Mouse (Mus musculus): Measurements from ENCODE around the gene Adamts14.

Gene Adamts14

DNA sequence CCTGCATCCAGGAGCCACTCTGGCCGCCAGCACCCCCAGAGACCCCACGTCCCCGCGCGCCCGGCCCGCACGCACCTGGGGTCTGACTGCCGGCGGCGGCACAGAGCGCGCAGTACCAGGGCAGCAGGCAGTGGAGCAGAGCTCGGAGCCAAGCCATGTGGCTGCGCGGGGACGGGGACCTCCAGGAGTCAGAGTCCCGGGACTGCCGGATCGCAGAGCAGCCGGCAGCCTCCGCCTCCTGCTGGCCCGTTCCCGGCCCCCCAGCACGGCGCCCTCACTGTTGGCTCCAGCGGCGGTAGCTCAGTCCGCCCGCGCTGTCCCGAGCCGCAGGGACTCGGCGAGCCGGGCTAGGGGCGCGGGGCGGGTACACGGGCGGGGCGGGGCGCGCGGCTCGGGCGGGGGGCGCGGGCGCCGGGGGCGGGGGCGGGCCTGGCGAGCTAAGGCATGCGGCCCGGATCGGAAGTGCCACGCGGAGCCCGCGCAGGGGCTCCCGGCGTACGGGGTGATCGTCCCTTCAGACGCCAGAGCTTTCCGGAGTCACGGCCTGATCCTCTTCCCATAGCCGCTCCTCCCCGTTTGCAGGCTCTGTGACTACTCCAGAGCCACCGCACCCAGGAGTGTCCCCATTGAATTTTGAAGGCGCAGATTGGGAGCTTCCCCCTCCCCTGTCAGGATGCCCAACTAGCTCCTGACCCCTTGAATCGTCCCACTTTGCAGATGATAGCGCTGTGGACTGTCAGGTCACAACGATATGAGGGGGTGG, at the start of gene Adamts14:
Adamts14 (minus strand) TSS at position 358 of the 763 bp plus-strand sequence.
- DNase-seq (ENCODE audit: low spot score) = peak; percentile 66

DNA sequence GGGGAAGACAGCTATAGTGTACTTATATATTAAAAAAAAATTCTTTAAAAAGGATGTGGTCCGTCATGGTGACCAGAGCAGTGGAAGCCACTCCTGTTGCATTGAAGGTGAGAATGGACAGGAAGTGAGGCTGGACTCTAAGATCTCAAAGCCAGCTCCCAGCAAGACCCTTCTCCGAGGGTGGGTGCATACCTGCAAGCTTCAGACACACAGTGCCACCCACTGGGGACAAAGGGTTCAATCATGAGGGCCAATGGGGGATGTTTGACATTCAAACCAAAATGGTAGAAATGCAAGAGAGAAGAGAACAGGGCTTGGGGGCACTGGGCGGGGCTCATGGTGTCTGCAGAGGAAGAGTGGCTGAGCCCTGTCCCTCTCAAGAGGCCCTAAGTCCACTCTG, 45.3 kb upstream of the Adamts14 start:
- DNase-seq (ENCODE audit: low spot score) = no peak

DNA sequence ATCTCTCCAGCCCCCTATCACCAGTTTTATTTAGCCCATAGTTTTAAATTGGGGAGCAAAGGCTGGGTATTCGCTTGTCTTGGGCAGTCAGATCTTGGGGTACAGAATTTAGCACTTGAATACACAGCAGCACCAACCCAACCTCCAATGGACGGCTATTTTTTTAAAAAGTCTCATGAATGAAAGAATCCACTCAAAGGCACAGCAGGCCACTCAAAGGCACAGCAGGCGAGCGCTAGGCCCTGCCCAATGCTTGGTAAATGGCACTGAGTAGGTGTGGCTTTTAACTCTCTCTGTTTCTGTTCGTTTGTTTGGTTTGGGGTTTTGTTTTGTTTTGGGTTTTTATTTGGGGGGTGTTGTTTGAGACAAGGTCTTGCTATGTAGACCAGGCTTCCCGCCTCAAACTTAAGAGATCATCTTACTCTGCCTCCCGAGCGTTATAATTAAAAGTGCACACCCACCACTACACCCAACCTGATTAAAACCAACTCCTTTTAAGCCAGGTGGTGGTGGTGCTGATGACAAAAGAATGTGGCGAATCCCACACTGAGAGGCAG, 42.2 kb upstream of the Adamts14 start:
- no peak for DNase-seq (ENCODE audit: low spot score)

DNA sequence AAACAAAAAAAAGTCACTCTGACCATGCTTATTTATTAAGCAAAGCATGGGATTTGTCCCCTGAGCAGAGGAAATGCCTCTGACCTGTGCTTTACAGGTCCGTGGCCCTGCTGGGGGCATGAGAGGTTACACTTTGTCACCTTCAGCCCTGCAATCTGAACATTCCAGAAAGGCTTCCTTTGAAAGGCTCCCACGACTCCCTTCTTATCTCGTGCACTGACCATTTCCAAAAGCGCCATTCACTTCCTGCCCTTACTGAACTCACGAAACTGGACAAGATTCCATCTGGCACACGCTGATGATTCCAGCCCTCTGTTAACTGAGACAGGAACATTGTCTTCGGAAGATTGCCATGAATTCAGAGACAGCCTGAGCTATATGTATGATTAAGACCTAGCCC, 40.5 kb upstream of the Adamts14 start:
- DNase-seq (ENCODE audit: low spot score) = no peak

DNA sequence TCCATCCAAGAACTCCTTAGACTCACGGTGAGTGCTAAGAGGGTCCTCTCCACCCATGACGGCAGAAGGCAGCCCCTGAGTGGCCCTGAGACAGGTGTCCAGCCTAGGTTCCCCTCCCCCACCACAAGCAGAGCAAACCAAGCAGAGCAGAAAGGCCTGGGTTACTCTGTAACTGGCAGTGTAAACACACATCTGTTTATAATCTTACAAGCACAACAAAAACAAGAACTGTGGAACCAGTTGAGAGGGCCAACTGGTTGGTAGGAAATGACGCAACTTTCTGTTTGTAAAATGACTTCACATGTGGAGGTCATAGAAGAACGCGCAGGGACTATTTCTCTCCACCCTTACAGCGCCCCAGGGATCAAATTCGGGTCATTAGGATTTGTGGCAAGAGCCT, 39.5 kb upstream of the Adamts14 start:
- no peak for DNase-seq (ENCODE audit: low spot score)

DNA sequence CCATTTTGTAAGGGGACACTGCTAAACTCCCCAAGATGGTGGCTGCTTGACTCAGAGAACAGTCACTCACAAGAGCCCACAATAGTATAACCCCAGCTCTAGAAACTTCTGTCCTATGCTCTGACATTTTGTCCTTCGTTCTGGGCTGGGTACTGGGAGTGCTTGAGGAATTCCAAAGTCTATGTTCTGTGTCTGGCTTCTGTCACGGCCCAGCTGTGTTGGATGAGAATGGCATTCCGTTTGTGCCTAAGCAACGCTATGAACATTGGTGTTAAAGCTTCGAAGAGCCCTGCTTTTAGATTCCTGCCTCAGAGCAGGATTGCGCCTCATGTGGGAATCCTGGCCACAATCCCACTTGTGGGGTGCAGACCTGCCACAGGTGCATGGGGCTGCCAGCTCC, 38.9 kb upstream of the Adamts14 start:
- DNase-seq (ENCODE audit: low spot score) = no peak

DNA sequence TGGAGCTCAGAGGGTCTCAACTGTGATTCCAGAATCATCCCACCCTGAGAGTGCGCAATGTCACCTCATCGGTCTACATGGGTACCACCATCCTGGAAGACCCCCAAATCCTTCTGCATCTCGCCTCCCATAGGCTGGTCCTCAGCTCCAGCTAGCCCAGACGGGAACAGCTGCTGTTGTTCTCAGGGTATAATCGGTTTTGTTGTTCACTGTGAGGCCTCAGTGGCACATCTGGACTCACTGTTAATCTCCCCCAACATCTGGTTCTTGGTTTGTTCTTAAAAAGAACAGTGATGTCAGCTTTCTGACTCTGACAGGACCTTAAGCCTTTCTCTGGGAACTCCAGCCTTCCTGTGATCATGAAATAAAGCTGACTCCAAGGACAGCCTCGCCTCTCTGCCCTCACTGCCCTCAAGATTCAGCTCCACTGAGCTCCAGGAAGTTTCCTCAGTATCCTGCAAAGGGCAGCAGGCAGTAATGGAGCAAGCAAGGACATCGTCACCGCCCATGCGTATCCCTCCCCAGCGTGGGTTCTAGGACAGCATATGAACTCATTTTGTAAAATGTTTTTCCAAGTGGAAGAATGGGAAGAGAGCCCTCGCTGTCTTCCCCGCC, 35.6 kb upstream of the Adamts14 start:
- DNase-seq (ENCODE audit: low spot score) = no peak

DNA sequence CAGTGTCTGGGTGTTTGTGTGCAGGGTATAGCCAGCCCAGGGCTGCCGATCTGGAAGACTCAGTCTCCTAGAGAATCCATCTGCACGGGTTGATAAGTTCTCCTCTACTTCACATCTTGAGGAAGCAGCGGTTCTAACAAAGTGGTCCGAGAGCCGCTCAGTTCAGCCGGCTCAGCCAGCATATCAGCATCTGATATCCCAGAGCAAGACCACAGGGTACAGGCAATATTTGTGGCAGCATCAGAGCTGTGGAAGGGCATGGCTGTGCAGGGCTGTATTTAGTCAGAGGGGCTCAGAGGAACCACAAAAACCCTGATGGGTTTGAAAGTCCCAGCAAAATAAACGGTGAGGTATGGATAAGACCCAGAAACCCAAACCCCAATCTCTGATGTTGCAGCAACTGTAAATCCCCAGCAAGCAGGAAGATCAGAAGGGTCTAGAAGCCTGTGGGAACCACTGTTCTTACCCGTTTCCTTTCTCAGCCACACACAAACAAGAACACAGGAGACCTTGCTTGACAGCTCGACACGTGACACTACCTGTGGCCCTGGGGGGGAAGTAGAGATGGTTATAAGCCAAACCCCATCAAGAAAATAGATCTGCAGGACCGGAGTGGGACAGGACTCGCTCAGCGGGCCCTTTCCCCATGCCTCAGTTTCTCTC, 32.8 kb upstream of the Adamts14 start:
- DNase-seq (ENCODE audit: low spot score) = no peak

DNA sequence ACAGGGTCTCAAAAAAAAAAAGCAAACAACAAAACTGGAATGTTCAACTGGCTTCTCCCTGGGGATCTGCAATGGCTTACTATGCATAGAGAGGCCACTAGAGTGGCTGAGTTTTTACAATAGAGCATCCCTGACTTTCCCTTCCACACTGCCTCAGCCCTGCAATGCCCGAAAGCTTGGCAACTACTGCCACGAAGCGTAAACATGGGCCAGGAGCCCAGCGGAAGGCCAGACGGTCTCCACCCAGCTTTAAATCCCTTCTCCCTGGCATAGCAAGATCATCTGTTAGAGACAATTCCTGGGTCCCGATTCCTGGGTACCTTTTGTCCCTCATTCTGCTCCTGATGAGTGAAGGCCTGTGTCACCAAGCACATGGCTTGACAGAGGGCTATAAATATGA, 30.8 kb upstream of the Adamts14 start:
- DNase-seq (ENCODE audit: low spot score) = no peak

DNA sequence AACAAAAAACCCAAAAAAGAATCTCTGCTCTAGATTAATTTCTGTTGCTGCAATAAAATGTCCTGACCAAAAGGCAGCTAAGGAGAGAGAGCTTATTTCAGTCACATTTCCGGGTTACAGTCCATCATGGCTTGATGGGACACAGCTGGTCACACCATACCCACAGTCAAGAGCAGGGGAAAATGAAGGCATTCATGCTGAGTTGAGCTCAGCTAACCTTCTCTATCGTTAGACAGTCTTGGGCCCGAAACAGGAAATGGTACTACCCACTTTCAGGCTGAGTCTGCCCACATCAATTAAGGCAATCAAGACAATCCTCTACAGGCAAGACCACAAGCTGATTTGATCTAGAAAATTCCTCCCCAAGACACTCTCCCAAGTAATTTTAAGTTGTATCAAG, 27.8 kb upstream of the Adamts14 start:
- no peak for DNase-seq (ENCODE audit: low spot score)

DNA sequence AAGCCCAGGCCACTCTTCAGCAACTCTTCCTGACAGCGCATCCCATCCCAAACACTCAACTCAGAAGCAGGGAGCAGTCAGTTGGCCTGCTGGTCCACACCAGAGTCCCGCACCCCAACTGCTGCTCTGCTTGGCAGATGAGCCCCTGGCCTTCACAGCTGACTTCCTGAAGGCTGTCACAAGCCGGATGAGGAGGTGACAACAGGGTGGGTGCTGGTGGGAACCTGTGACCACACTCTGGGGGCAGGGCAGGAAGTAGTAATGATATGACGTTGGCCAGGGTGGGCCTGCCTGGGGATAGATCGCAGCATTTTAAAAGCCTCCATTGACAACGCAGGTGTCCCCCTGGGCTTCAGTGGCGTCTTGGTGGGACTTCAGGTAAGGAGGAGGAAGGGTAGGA, 24.2 kb upstream of the Adamts14 start, which contains the start of gene Prf1:
Prf1 (plus strand) TSS at position 357 of the 400 bp plus-strand sequence.
- DNase-seq (ENCODE audit: low spot score) = no peak

DNA sequence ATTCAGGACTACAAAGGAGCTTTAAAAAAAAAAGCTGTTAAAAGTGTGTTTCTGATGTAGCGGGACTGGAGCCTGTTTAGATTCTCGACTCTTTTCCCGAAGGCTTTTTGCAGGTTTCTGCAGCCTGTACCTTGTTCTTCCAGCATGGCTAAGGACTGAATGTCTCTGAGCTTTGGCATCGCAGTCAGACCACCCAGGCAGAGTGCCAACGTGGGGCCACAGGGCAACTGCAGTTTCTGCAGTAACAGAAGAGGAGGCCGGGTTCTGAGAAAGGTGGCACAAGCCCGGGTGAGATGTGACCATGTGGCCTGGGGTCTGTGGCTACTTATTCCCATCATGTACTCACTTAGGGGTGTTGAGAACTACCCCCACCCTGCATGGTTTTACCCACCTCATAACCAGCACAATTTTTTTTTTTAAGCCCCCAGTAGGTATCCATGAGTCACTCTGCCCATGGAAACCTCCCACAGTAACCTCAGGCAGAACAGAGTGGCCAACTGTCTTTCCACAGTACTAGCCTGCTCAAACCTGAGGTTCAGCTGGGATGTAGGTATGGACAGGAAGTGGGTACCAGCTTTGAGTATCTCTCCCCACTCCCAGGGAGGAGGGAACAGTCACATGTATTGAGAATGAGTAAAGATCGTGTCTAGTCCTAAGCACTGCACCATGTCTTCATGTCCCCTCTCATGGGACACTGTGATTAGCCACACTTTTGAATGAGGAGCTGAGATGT, 23.6 kb upstream of the Adamts14 start:
- no peak for DNase-seq (ENCODE audit: low spot score)

DNA sequence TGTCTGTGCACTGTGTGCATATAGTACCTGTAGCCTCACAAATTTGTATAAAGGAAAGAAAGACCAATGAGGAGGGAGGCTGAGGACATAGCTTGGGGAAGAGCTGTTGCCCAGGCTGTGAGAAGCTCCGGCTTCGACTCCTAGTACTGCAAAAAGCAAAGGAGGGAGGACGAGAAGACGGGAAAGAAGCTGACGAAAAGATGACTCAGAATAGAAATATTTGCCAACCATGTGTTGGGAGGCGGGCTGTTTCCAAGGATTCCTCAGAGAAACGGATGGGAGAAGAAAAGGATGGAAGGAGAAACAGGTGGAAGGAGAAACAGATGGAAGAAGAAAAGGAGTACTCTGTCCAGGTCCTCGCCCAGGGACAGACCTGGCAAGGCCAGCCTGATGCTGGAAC, 21.0 kb upstream of the Adamts14 start:
- no peak for DNase-seq (ENCODE audit: low spot score)

DNA sequence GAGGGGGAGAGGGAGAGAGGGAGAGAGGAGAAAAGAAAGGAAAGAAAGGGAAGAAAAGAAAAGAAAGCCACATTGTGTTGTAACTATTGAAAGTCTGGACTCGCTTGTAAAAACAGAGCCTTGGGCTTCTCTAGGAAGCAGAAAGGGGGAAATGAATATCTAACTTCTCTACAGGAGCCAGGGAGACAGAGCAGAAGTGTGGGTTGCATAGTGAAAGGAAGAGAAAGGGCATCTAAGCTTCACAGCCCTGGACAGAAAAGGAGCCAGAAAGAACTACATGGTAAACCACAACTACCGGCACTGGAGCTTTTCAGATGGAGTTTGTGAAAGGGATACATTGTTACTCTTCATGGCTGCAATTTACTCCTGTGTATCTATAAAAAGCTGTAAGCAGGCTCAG, 17.2 kb upstream of the Adamts14 start:
- DNase-seq (ENCODE audit: low spot score) = no peak

DNA sequence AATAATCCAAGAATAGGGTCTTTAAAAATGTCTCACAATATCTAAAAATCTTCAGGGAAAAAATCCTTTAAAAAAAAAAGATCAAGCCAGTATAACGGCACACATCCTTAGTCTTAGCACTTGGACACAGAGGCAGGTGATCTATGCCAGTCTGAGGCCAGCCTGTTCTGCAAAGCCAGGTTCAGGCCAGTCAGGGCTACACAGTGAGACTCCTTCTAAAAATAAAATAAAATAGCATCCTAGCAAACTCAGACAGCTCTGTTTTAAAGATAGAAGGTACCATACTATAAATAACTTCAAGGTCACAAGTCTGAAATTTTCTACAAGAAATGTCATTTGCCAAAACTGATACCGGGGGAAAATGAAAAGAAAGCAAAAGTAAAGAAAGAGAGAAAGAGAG, 16.8 kb upstream of the Adamts14 start:
- DNase-seq (ENCODE audit: low spot score) = no peak

DNA sequence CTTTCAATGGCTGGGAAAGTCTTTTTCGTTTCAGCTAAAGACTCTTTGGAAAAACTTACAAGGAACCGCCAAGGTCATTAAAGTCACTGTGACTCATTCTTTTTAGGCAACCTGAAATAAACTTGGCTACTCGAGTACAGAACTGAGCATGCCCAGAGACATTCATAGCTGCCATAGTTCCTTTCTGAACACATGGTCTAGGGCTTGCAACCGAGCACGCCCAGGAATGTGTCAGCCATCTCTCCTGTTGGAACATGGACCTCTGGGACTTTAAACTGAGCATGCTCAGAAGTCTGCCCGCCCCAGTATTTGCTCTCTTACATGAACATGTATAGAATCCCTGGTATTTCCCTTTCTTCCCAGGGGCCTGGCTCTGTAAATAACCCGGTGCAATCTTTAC, 13.0 kb upstream of the Adamts14 start:
- DNase-seq (ENCODE audit: low spot score) = no peak

DNA sequence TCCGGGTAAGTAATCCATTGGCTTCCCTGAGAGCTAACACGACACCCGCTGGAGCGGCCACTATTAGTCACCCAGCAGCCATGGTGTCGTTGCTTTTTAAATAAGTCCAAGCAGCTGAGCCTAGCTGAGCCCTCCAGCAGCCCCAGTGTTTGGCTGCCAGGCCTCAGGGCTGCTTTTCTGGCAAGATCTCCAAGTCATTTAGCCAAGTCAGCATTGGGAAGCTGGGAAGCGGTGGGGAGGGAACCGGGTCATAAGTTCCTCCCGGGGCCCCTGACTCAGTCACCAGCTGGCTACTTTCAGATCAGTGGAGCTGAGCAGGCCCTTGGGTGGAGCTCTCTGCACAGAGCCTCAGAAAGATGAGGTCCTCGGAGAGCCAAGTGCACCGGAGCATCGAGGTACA, 12.0 kb upstream of the Adamts14 start:
- DNase-seq (ENCODE audit: low spot score) = no peak

DNA sequence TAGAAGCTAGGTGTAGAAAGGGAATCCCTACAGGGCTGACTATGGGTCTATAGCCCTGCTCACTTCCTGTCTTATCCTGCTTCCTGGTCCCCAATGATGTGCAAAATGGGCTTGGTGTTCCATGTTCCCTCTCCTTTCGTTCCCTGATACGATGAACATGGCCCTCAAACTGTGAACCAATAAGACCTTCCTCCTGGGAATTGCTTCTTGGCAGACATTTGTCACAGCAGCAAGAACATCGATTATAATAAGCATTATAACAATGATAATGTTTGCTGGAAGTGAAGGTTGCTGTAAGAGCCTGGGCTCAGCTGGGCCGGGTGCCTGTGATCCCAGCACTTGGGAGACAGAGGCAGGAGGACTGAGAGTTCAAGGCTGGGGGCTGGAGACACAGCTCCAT, 11.1 kb upstream of the Adamts14 start:
- no peak for DNase-seq (ENCODE audit: low spot score)

DNA sequence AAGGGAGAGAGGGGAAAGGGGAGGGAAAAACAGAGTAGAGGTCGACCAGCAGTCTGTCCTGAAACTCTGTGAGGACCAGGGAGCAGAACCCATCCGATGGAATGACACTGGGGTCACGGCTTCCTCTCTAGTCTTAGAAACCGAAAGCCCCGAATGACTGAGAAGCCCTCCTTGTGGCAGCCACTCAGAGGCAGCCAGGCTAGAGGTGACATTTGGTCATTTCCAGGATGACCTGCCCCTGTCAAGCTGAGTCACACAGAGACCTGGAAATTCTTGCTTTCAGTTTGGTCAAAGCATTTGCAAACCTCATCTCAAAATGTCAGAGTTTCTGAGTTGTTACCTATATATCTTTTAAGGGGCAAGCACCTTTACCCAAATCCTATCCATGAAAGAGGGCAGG, 7.9 kb upstream of the Adamts14 start:
- DNase-seq (ENCODE audit: low spot score) = no peak

DNA sequence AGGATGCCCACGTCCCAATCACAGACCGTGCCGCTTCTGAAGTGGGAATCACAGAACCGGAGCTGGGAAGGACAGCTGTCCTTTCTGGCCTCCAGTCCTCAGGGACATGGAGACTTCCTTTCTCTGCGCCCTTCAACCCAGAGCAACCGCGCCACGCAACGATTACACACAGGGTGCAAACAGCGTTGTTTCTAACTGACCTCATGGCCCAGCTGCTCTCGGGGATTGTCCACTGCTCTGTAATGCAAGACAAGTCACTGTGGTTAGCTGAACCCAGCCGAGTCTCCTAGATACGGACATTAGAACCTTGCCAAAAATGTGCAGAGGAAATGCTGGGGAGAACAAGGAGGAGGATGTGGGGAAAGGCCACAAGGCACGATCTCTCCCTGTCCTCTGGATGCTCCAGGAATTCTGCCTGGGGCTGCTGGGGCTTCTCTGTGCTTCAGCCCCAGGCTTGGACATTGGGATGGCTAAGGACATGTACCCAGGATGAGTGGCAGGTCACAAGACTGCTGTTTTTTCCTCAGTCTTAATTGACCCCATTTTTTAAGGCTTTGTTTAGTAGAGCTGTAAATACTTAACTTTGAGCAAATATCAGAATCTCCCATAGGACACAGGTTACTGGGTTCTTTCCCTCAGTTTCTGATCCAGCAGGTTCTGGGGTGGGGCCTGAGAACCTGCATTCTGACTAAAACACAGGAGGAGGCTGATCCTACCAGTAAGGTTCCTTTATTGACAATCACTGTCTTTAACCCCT, 4.9 kb upstream of the Adamts14 start:
- no peak for DNase-seq (ENCODE audit: low spot score)

DNA sequence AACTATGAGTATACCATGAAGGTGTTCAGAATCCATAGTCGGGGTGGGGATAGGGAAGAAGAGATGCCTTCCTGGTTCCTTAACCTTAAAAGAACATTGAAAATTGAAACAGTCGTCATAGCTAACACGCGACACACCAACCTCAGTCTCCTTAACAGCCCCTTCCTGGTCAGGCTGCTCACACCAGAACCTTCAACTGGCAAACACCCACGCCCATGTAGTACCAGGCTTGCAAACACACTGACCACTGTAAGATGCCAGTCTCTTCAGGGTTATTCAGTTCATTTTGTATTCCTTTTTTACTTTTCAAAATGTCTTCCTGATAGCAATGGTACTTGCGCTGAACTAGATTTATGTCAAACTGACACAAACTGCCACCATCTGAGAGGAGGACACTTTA, 3.8 kb upstream of the Adamts14 start:
- no peak for DNase-seq (ENCODE audit: low spot score)

DNA sequence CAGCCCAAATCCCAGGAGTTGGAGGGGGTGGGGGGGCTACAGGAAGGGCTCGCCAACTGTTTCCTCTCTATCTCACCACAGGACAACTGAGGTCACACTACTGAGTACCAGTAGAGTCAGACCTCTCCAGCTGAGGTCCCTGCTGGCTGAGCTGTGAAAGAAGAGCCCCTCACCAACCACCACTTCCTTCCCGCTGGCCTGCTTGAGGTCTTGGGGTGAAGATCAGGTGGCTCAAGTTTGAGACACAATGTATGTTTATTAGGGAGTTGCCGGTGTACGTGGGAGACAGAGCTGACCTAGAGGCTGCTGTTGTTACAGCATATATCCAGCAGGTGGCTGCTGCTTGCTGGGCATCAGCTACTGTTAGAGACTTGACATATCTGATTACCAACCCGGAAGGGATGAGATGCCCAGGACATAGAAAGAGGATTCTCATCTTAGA, 2.5 kb upstream of the Adamts14 start:
- DNase-seq (ENCODE audit: low spot score) = no peak

All from testis, postnatal 10 days (tissue).